Mouse (Mus musculus) ES-Bruce4 (cell line): Measurements from ENCODE around the gene Dpp6. TPM values are rescaled to one million over a fixed set of nuclear protein-coding genes. Genes with fewer than 3 reads are reported as not detected.
A peak's percentile ranks its signal among the peaks of the same experiment; 100 is the strongest.

Source experiments
- H3K27ac ChIP-seq: 2 replicates; pipeline ENCODE4 v1.5.1; 2012; ENCODE audit warnings: low read length, inconsistent platforms; ENCODE audit not compliant: insufficient read depth
- H3K27me3 ChIP-seq: 2 replicates; pipeline ENCODE4 v1.6.1; 2012; ENCODE audit warnings: mild to moderate bottlenecking, low read length, inconsistent platforms; ENCODE audit not compliant: control insufficient read depth, poor library complexity, insufficient read depth, severe bottlenecking
- H3K36me3 ChIP-seq: 2 replicates; pipeline ENCODE4 v1.6.1; 2012; ENCODE audit warnings: inconsistent platforms, mild to moderate bottlenecking, low read length, moderate library complexity; ENCODE audit not compliant: control insufficient read depth, poor library complexity, insufficient read depth, severe bottlenecking
- H3K4me1 ChIP-seq: one replicate; pipeline ENCODE4 v1.8.1; 2011; ENCODE audit warnings: low read length; ENCODE audit not compliant: control insufficient read depth, insufficient read depth
- H3K4me3 ChIP-seq: 2 replicates; pipeline ENCODE4 v1.5.1; 2011; ENCODE audit warnings: low read depth, mild to moderate bottlenecking, low read length
- H3K9ac ChIP-seq: 2 replicates; pipeline ENCODE4 v1.6.1; 2012; ENCODE audit warnings: low read depth, mild to moderate bottlenecking, inconsistent platforms; ENCODE audit not compliant: poor library complexity, severe bottlenecking
- H3K9me3 ChIP-seq: replicated peaks from 2 replicates; pipeline ENCODE4 v1.6.1; 2012; ENCODE audit warnings: mild to moderate bottlenecking, low read length, inconsistent platforms; ENCODE audit not compliant: control insufficient read depth, poor library complexity, insufficient read depth, severe bottlenecking
- CTCF ChIP-seq: IDR thresholded peaks from one replicate; pipeline ENCODE4 v1.8.1; 2011; ENCODE audit warnings: low read depth, low read length
- EP300 ChIP-seq: IDR thresholded peaks from 2 replicates; pipeline ENCODE4 v1.6.1; 2011; ENCODE audit warnings: low read depth, low read length; ENCODE audit not compliant: insufficient read depth
- POLR2A ChIP-seq: IDR thresholded peaks from one replicate; pipeline ENCODE4 v1.8.1; 2011; ENCODE audit warnings: low read length; ENCODE audit not compliant: insufficient read depth
- polyA plus RNA-seq: library from polyadenylated mRNA; stranded (reverse); fragments of >200 nt; gene quantifications from 2 replicates; pipeline ENCODE4 v1.2.4, GENCODE M21; 2011; ENCODE audit warnings: low read depth; ENCODE audit not compliant: missing spikeins, insufficient read depth, insufficient read length

The Dpp6 gene
- polyA plus RNA-seq, 1 experiment = 4.1 TPM

DNA sequence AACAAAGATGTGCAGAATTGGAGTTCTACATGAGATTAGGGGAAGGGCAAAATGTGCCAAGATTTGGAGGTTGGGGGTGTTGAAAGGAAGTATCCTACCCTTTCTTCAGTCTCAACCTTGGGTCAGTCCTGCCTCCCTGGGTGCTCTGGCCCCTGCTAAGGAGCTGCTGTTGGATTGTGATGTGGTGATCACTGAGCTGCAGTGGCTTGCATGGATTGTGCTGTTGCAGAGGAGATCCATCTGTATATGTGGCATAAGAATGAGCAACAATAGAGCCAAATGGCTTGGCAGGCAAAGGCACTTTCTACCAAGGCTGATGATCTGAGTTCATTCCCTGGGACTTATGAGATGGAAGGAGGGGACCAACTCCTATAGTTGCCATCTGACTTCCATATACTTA lies 804.8 kb downstream of the Dpp6 start:
- Histone ChIP-seq H3K36me3 (no peaks in the 10 kb centered on the region), H3K4me3 (no peak overlapping the region), H3K9ac (no peak overlapping the region), H3K9me3 (no peaks in the 10 kb centered on the region), H3K27ac (no peak overlapping the region), H3K4me1 (no peaks in the 10 kb centered on the region), H3K27me3 (no peaks in the 10 kb centered on the region)
- no peak for TF ChIP-seq EP300

DNA sequence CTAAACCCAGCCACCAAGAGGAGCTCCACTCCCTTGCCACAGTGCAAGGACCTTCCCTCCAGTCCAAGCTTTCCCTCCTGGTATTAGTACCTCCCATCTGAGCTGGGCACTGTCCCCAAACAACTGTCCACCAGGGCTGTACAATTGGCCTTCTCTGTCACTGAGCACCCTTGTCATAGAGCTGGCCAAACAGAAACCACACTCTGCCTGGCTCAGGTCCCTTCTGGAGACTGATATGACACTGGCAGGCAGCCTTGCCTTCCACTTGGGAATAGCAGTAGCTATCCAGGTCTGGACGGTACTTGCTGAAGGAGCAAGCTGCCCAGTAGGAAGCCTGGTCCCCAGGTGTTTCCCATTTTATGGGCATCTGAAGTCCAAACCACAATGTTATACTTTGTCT lies 806.9 kb downstream of the Dpp6 start:
- H3K9me3 ChIP-seq = no peaks in the 10 kb centered on the region
- TF ChIP-seq CTCF (no peak), POLR2A (no peak), EP300 (no peak)
- H3K27me3 ChIP-seq = no peaks in the 10 kb centered on the region
- no peaks in the 10 kb centered on the region for H3K4me1 ChIP-seq
- H3K4me3 ChIP-seq = no peak overlapping the region
- no peaks in the 10 kb centered on the region for H3K36me3 ChIP-seq
- H3K27ac ChIP-seq = no peak overlapping the region
- H3K9ac ChIP-seq = no peak overlapping the region

DNA sequence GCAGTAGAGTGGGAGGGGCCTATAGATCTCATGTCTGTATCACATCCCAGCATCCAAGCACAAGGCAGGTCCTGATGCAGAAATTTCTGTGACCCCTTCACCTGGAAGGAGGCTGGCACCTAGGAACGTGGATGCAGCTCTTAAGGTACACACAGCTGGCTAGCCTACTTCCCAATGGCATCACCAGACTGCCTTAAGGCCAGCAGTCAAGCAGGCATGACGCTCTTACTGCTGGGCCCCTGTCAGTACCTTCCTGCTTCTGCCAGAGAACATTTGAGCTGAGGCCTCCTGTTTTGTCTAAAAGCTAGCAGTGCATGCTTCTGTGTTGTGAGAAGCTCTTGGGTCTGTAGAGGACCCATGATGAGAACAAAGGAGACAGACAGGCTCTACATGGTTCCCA lies 815.1 kb downstream of the Dpp6 start:
- TF ChIP-seq EP300 (no peak), POLR2A (no peak), CTCF (no peak)
- H3K9me3 ChIP-seq = no peaks in the 10 kb centered on the region
- no peak overlapping the region for H3K27ac ChIP-seq
- no peak overlapping the region for H3K9ac ChIP-seq
- no peaks in the 10 kb centered on the region for H3K4me1 ChIP-seq
- H3K27me3 ChIP-seq = no peaks in the 10 kb centered on the region
- no peak overlapping the region for H3K4me3 ChIP-seq
- H3K36me3 ChIP-seq = no peaks in the 10 kb centered on the region

DNA sequence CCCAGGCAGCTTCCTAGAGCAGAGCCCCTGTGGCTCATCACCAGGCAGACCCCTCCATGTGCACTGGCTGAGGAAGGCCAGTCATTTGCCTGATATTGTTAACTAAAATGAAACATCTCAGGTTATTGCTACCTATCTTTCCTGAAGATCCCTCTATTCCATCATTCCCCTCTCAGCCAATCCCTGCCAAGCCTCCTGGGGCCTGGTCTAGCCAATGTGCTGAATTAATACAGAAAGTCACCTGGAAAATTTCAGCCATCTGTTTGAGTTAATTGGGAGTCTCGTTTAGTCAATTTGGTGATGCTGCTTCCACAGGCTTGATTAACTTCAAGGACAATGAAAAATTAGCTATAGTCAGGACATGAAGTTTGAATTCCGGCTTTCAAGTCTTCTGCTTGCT lies 818.9 kb downstream of the Dpp6 start:
- Histone ChIP-seq H3K36me3 (no peaks in the 10 kb centered on the region), H3K27me3 (no peaks in the 10 kb centered on the region), H3K9ac (no peak overlapping the region), H3K4me3 (no peak overlapping the region), H3K27ac (no peak overlapping the region), H3K4me1 (no peaks in the 10 kb centered on the region), H3K9me3 (no peaks in the 10 kb centered on the region)
- TF ChIP-seq POLR2A = no peak
- TF ChIP-seq CTCF = no peak
- no peak for TF ChIP-seq EP300

DNA sequence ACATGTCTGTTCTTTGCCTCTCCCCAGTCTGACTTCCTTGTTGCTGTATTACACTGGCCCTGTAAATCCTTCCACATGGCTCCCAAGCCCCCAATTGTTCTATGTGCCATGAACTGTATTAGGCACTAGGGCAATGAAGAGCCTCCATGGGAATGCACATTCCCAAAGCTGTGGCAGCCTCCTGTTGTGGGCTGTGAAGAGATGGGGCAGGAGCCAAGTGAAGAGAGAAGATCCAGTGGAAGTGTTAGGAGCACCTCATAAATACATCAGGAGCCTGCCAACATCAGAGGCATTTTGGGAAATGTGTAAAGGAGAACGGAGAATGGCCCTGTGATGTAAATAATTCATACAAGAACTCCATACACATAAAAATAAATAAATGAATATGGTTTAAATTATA lies 824.9 kb downstream of the Dpp6 start:
- no peaks in the 10 kb centered on the region for H3K36me3 ChIP-seq
- TF ChIP-seq EP300 (no peak), POLR2A (no peak), CTCF (no peak)

DNA sequence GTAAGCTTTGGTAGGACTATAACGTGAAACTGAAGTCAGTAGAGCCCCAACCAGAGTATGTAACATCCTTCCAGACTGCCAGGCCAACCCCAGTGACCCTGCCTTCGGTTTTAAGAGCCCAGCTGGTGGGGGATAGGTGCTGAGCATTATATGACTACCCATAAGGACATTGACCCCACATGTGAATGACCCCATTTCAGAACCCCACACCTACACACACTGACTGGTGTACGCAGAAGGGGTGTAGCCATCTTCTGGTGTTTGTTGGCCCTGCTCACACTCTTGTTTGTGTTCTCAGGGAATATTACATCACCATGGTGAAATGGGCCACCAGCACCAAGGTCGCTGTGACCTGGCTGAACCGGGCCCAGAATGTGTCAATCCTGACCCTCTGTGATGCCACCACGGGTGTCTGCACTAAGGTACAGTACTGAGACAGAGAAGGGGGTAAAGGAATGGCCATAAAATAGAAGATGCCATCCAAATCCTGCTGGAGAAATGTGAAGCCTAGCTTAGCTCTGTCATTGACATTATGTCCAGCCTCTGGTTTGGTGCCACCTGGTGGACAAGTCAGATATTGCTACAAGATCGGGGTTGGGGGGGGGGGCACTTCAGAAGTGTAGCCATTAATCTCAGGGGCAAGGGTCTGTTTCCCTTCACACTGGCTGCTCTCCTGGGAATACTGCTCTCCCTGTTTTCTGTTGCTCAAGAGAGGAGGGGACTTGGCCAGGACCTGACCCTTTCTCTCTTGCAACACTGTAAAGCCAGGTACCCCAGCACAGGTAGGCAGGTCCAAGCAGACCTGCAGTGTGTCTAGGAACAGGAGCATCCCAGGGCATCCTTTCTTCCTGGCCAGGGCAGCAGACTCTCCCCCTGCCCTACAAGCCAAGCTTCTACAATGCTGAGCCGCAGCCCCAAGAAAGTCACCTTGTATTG lies 835.1 kb downstream of the Dpp6 start:
- no peaks in the 10 kb centered on the region for H3K27me3 ChIP-seq
- H3K9ac ChIP-seq = no peak overlapping the region
- no peaks in the 10 kb centered on the region for H3K36me3 ChIP-seq
- no peaks in the 10 kb centered on the region for H3K4me1 ChIP-seq
- TF ChIP-seq CTCF (peak; percentile 46), POLR2A (no peak)
- no peak overlapping the region for H3K4me3 ChIP-seq
- H3K27ac ChIP-seq = no peak overlapping the region
- no peaks in the 10 kb centered on the region for H3K9me3 ChIP-seq

More for the DNA sequence above, 824.9 kb downstream of the Dpp6 start:
- no peaks in the 10 kb centered on the region for H3K9me3 ChIP-seq
- H3K9ac ChIP-seq = no peak overlapping the region
- no peaks in the 10 kb centered on the region for H3K27me3 ChIP-seq
- no peaks in the 10 kb centered on the region for H3K4me1 ChIP-seq
- H3K27ac ChIP-seq = no peak overlapping the region
- no peak overlapping the region for H3K4me3 ChIP-seq
